Mouse (Mus musculus) neural tube, embryonic 12.5 days (tissue): ENCODE measurements around the gene Kcnip4. TPM values are rescaled to one million over a fixed set of nuclear protein-coding genes. Genes with fewer than 3 reads are reported as not detected.

Experiments
- ATAC-seq: fragments of 200-750 bp; cut with Nextera tagmentation; 2 replicates; pipeline ENCODE4 v1.8.0; 2017; ENCODE audit warnings: low read depth, mild to moderate bottlenecking, moderate TSS enrichment, moderate library complexity; ENCODE audit not compliant: low FRiP score
- H3K27ac ChIP-seq: fragments of 300-500 bp; sonication (generic); 2 replicates; pipeline ENCODE4 v1.5.1; 2016
- H3K27me3 ChIP-seq: fragments of 300-500 bp; sonication (generic); replicated peaks from 2 replicates; pipeline ENCODE4 v1.6.1; 2016; ENCODE audit warnings: mild to moderate bottlenecking
- H3K36me3 ChIP-seq: fragments of 300-500 bp; sonication (generic); 2 replicates; pipeline ENCODE4 v1.6.1; 2016; ENCODE audit warnings: mild to moderate bottlenecking
- H3K4me1 ChIP-seq: fragments of 300-500 bp; sonication (generic); 2 replicates; pipeline ENCODE4 v1.6.1; 2016
- H3K4me2 ChIP-seq: fragments of 300-500 bp; sonication (generic); replicated peaks from 2 replicates; pipeline ENCODE4 v1.6.1; 2016; ENCODE audit warnings: mild to moderate bottlenecking
- H3K4me3 ChIP-seq: fragments of 300-500 bp; sonication (generic); 2 replicates; pipeline ENCODE4 v1.5.1; 2016
- H3K9ac ChIP-seq: fragments of 300-500 bp; sonication (generic); 2 replicates; pipeline ENCODE4 v1.6.1; 2016; ENCODE audit warnings: mild to moderate bottlenecking
- H3K9me3 ChIP-seq: fragments of 300-500 bp; sonication (generic); 2 replicates; pipeline ENCODE4 v1.6.1; 2016; ENCODE audit warnings: mild to moderate bottlenecking
- WGBS: fragments of 180-500 bp; shearing (Covaris S2); methylation state at CpG from one replicate; pipeline ENCODE4 v1.1.7; 2016; 5-methylcytosine and 5-hydroxymethylcytosine counted together
- polyA plus RNA-seq: library from polyadenylated mRNA; unstranded; fragments of >200 nt; fragmentation: Nextera tagmentation; extraction: Ambion mirVana; gene quantifications from 2 replicates; pipeline ENCODE4 v1.2.1, GENCODE M21; 2016

Gene Kcnip4
- polyA plus RNA-seq, 1 experiment from 2014 or later = 4.0 TPM

- Histone ChIP-seq H3K36me3 (no peaks in the 10 kb centered on the region), H3K4me2 (no peak overlapping the region), H3K9ac (no peak overlapping the region), H3K4me3 (no peak overlapping the region), H3K27me3 (no peaks in the 10 kb centered on the region), H3K4me1 (no peaks in the 10 kb centered on the region), H3K9me3 (no peaks in the 10 kb centered on the region), H3K27ac (no peak overlapping the region)
- ATAC-seq = no peak
- WGBS = 51% methylated on average over 6 of the region's 6 CpGs
Observed at GRCm38 (mm10) chr5:49460643-49461276, 63.9 kb downstream of the Kcnip4 start.

- no peaks in the 10 kb centered on the region for H3K9me3 ChIP-seq
- no peak overlapping the region for H3K4me2 ChIP-seq
- H3K4me1 ChIP-seq = no peaks in the 10 kb centered on the region
- H3K27me3 ChIP-seq = no peaks in the 10 kb centered on the region
- H3K36me3 ChIP-seq = no peaks in the 10 kb centered on the region
- no peak for ATAC-seq
- no peak overlapping the region for H3K9ac ChIP-seq
- WGBS = 89% methylated on average over 3 of the region's 3 CpGs
- no peak overlapping the region for H3K27ac ChIP-seq
- no peak overlapping the region for H3K4me3 ChIP-seq
Observed at GRCm38 (mm10) chr5:49453100-49453499, 71.6 kb downstream of the Kcnip4 start.

- H3K27me3 ChIP-seq = no peaks in the 10 kb centered on the region
- ATAC-seq = no peak
- H3K4me1 ChIP-seq = no peaks in the 10 kb centered on the region
- no peaks in the 10 kb centered on the region for H3K36me3 ChIP-seq
- no peak overlapping the region for H3K4me2 ChIP-seq
- no peak overlapping the region for H3K9ac ChIP-seq
- no peaks in the 10 kb centered on the region for H3K9me3 ChIP-seq
- no peak overlapping the region for H3K27ac ChIP-seq
- no peak overlapping the region for H3K4me3 ChIP-seq
Observed at GRCm38 (mm10) chr5:49451295-49451694, 73.4 kb downstream of the Kcnip4 start.

GRCm38 (mm10) chr5:49450876-49451275, 73.8 kb downstream of the Kcnip4 start:
- WGBS = 91% methylated on average over 3 of the region's 3 CpGs
- Histone ChIP-seq H3K4me3 (no peak overlapping the region), H3K27ac (no peak overlapping the region), H3K4me2 (no peak overlapping the region), H3K36me3 (no peaks in the 10 kb centered on the region), H3K4me1 (no peaks in the 10 kb centered on the region), H3K27me3 (no peaks in the 10 kb centered on the region), H3K9ac (no peak overlapping the region), H3K9me3 (no peaks in the 10 kb centered on the region)
- no peak for ATAC-seq

GRCm38 (mm10) chr5:49437236-49437635, 87.5 kb downstream of the Kcnip4 start:
- Histone ChIP-seq H3K9ac (no peak overlapping the region), H3K27ac (no peak overlapping the region), H3K4me2 (no peak overlapping the region), H3K27me3 (no peaks in the 10 kb centered on the region), H3K36me3 (no peaks in the 10 kb centered on the region), H3K4me1 (no peaks in the 10 kb centered on the region), H3K4me3 (no peak overlapping the region), H3K9me3 (no peaks in the 10 kb centered on the region)
- WGBS = 72% methylated on average over 2 of the region's 2 CpGs
- no peak for ATAC-seq

GRCm38 (mm10) chr5:49427689-49428088, 97.0 kb downstream of the Kcnip4 start:
- ATAC-seq = no peak
- H3K36me3 ChIP-seq = no peaks in the 10 kb centered on the region

GRCm38 (mm10) chr5:49419707-49420106, 105.0 kb downstream of the Kcnip4 start:
- no peak overlapping the region for H3K9ac ChIP-seq
- no peak overlapping the region for H3K27ac ChIP-seq
- no peak overlapping the region for H3K4me2 ChIP-seq
- no peak for ATAC-seq
- H3K4me3 ChIP-seq = no peak overlapping the region
- no peaks in the 10 kb centered on the region for H3K36me3 ChIP-seq
- H3K27me3 ChIP-seq = no peaks in the 10 kb centered on the region
- no peaks in the 10 kb centered on the region for H3K4me1 ChIP-seq
- no peaks in the 10 kb centered on the region for H3K9me3 ChIP-seq

More at GRCm38 (mm10) chr5:49427689-49428088, 97.0 kb downstream of the Kcnip4 start:
- Histone ChIP-seq H3K9me3 (no peaks in the 10 kb centered on the region), H3K4me2 (no peak overlapping the region), H3K27ac (no peak overlapping the region), H3K9ac (no peak overlapping the region), H3K4me3 (no peak overlapping the region), H3K4me1 (no peaks in the 10 kb centered on the region), H3K27me3 (no peaks in the 10 kb centered on the region)

GRCm38 (mm10) chr5:49408351-49408750, 116.4 kb downstream of the Kcnip4 start:
- no peak overlapping the region for H3K9ac ChIP-seq
- H3K27me3 ChIP-seq = no peaks in the 10 kb centered on the region
- no peaks in the 10 kb centered on the region for H3K36me3 ChIP-seq
- no peak overlapping the region for H3K4me2 ChIP-seq
- no peak for ATAC-seq
- no peak overlapping the region for H3K4me3 ChIP-seq
- H3K4me1 ChIP-seq = no peaks in the 10 kb centered on the region
- no peak overlapping the region for H3K27ac ChIP-seq
- WGBS = 81% methylated on average over 1 of the region's 1 CpGs
- H3K9me3 ChIP-seq = no peaks in the 10 kb centered on the region

- ATAC-seq = no peak
- Histone ChIP-seq H3K4me1 (no peaks in the 10 kb centered on the region), H3K27ac (no peak overlapping the region), H3K27me3 (no peaks in the 10 kb centered on the region), H3K4me3 (no peak overlapping the region), H3K9ac (no peak overlapping the region), H3K36me3 (no peaks in the 10 kb centered on the region), H3K4me2 (no peak overlapping the region), H3K9me3 (no peaks in the 10 kb centered on the region)
- 61% methylated on average over 3 of the region's 3 CpGs for WGBS
Observed at GRCm38 (mm10) chr5:49370543-49371076, 154.1 kb downstream of the Kcnip4 start.

GRCm38 (mm10) chr5:49368636-49369423, 155.9 kb downstream of the Kcnip4 start:
- H3K4me3 ChIP-seq = no peak overlapping the region
- WGBS = 51% methylated on average over 13 of the region's 13 CpGs
- H3K9ac ChIP-seq = no peak overlapping the region
- H3K36me3 ChIP-seq = no peaks in the 10 kb centered on the region
- ATAC-seq = no peak
- H3K27ac ChIP-seq = no peak overlapping the region
- H3K27me3 ChIP-seq = no peaks in the 10 kb centered on the region
- H3K4me2 ChIP-seq = no peak overlapping the region
- H3K9me3 ChIP-seq = no peaks in the 10 kb centered on the region
- no peaks in the 10 kb centered on the region for H3K4me1 ChIP-seq

- ATAC-seq = no peak
- H3K4me2 ChIP-seq = no peak overlapping the region
- no peak overlapping the region for H3K27ac ChIP-seq
- no peak overlapping the region for H3K9ac ChIP-seq
- H3K4me3 ChIP-seq = no peak overlapping the region
- no peaks in the 10 kb centered on the region for H3K9me3 ChIP-seq
- 81% methylated on average over 3 of the region's 3 CpGs for WGBS
- H3K27me3 ChIP-seq = no peaks in the 10 kb centered on the region
- H3K36me3 ChIP-seq = no peaks in the 10 kb centered on the region
- H3K4me1 ChIP-seq = no peaks in the 10 kb centered on the region
Observed at GRCm38 (mm10) chr5:49356381-49356780, 168.3 kb downstream of the Kcnip4 start.

GRCm38 (mm10) chr5:49352061-49352460, 172.6 kb downstream of the Kcnip4 start:
- H3K4me3 ChIP-seq = no peak overlapping the region
- H3K4me1 ChIP-seq = no peaks in the 10 kb centered on the region
- H3K4me2 ChIP-seq = no peak overlapping the region
- no peaks in the 10 kb centered on the region for H3K9me3 ChIP-seq
- no peak overlapping the region for H3K9ac ChIP-seq
- H3K36me3 ChIP-seq = no peaks in the 10 kb centered on the region
- 80% methylated on average over 5 of the region's 5 CpGs for WGBS
- H3K27ac ChIP-seq = no peak overlapping the region
- no peak for ATAC-seq
- no peaks in the 10 kb centered on the region for H3K27me3 ChIP-seq
